Mouse (Mus musculus) urinary bladder, postnatal 36 days (tissue): ENCODE data around the gene Smcr8.
"Not testable (repeated sequence)": the region's sequence is repeated elsewhere in the genome, so short reads cannot be mapped to it uniquely, and the experiment has no call there.

ENCODE experiments used
- DNase-seq, 2 experiments: peaks; one replicate each; pipeline ENCODE4 v3.0.0; 2022; ENCODE audit warnings: low spot score in 2 of 2, mixed read lengths in 1 of 2

Smcr8 gene

GRCm38 (mm10) chr11:60784179-60784922 is 7.0 kb downstream of the Smcr8 start:
- DNase-seq = no peak

GRCm38 (mm10) chr11:60787595-60787994 is 10.3 kb downstream of the Smcr8 start:
- peak in 1 of 2 experiments; percentile 28 for DNase-seq

GRCm38 (mm10) chr11:60790472-60790871 is 13.1 kb downstream of the Smcr8 start:
- DNase-seq = no peak

GRCm38 (mm10) chr11:60796342-60796741 is 19.0 kb downstream of the Smcr8 start:
- DNase-seq = no peak

GRCm38 (mm10) chr11:60799977-60800376 is 22.7 kb downstream of the Smcr8 start:
- no peak for DNase-seq

GRCm38 (mm10) chr11:60800892-60801291 is 23.6 kb downstream of the Smcr8 start:
- no peak for DNase-seq

- DNase-seq = peak; percentile 13 to 44
These were observed 31.2 kb downstream of the Smcr8 start for GRCm38 (mm10) chr11:60808286-60809070.

GRCm38 (mm10) chr11:60809546-60809945 is 32.2 kb downstream of the Smcr8 start:
- DNase-seq = no peak

GRCm38 (mm10) chr11:60810046-60810965 is 33.0 kb downstream of the Smcr8 start:
- DNase-seq = peak; percentile 27 to 50

- peak; percentile 88 to 96 for DNase-seq
These were observed 33.7 kb downstream of the Smcr8 start for GRCm38 (mm10) chr11:60811054-60811460.

- DNase-seq = not testable (repeated sequence)
These were observed 34.3 kb downstream of the Smcr8 start, which contains the start of gene Shmt1 for GRCm38 (mm10) chr11:60811618-60812017. Gene Shmt1, minus strand, starts transcription at chr11:60811718.

GRCm38 (mm10) chr11:60816398-60816797 is 39.1 kb downstream of the Smcr8 start:
- DNase-seq = no peak

GRCm38 (mm10) chr11:60823771-60824170 is 46.4 kb downstream of the Smcr8 start:
- no peak for DNase-seq

GRCm38 (mm10) chr11:60825191-60825590 is 47.9 kb downstream of the Smcr8 start:
- DNase-seq = no peak

GRCm38 (mm10) chr11:60826700-60827099 is 49.4 kb downstream of the Smcr8 start:
- DNase-seq = no peak

- no peak for DNase-seq
These were observed 50.1 kb downstream of the Smcr8 start for GRCm38 (mm10) chr11:60827241-60827945.

- no peak for DNase-seq
These were observed 51.6 kb downstream of the Smcr8 start for GRCm38 (mm10) chr11:60828903-60829302.

GRCm38 (mm10) chr11:60830433-60831052 is 53.2 kb downstream of the Smcr8 start, which contains the start of gene Dhrs7b:
Gene Dhrs7b, plus strand, starts transcription at chr11:60830631.
- peak; percentile 74 to 82 for DNase-seq

GRCm38 (mm10) chr11:60836897-60837296 is 59.6 kb downstream of the Smcr8 start:
- DNase-seq = no peak
